Mouse (Mus musculus): ENCODE data around the gene Slc22a12. TPM values are rescaled to one million over a fixed set of nuclear protein-coding genes. Genes with fewer than 3 reads are reported as not detected.
A peak's percentile ranks its signal among the peaks of the same experiment; 100 is the strongest.

Gene Slc22a12
- polyA plus RNA-seq, 1 experiment, result not detected

DNA sequence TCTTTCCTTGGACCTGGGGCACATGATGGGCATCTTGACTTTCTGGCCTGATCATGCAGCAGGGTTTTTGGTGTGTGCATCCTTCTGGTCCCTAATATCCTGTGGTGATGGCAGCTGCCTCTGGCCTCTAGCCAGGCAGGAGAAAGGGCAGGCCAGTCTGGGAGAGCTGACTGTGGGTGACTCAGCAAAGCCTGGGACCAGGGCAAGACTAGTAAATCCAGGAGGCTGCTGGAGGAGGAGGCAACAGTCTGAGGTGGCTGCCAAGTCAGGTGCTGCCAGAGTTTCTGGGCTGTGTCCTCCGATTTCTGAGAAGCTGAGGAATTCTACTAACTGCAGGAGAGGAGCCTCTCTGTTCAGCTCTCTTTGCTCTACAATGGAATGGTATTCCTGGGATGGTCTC is 3.3 kb upstream of the Slc22a12 start:
- Histone ChIP-seq H3K79me2 (ENCODE audit: control insufficient read depth, insufficient read depth) (no peaks in the 10 kb centered on the region), H3K36me3 (ENCODE audit: control insufficient read depth, insufficient read depth) (no peaks in the 10 kb centered on the region), H3K27me3 (ENCODE audit: control insufficient read depth, insufficient read depth, insufficient read length) (peaks cover 6% of the 10 kb centered on the region), H3K79me3 (ENCODE audit: low read depth) (no peaks in the 10 kb centered on the region), H3ac (ENCODE audit: control insufficient read depth, insufficient read length, low read depth) (no peak overlapping the region), H3K4me3 (ENCODE audit: insufficient read depth, poor library complexity, severe bottlenecking) (no peak overlapping the region)
- peak; percentile 5 for TF ChIP-seq USF1 (IDR thresholded peaks at IDR 0.05; ENCODE audit: low read depth)
- no peak for TF ChIP-seq MYOD1 (IDR thresholded peaks at IDR 0.05; ENCODE audit: control insufficient read depth, insufficient read length, low read depth)

DNA sequence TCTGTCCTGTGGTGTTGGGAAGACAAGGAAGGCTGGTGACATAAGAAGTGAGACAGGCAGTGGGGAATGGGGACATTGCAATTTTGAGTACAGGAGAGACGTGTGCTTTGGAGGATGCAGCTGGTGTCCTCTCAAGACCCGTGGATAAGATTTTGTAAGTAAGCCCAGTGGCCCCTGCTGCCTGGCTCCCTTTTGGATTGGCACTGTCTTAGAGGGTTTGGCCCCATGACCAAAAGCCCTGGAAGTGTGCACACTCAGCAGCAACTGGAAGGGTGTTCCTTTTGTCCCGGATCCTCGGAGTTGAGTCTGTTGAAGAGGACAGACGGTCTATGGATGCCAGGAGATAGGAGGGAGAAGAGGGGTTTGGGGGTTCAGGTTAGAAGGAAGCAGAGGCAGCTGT is 2.6 kb upstream of the Slc22a12 start:
- peaks cover 12% of the 10 kb centered on the region for H3K27me3 ChIP-seq (ENCODE audit: control insufficient read depth, insufficient read depth, insufficient read length)
- no peaks in the 10 kb centered on the region for H3K79me2 ChIP-seq (ENCODE audit: control insufficient read depth, insufficient read depth)
- no peak overlapping the region for H3K4me3 ChIP-seq (ENCODE audit: insufficient read depth, poor library complexity, severe bottlenecking)
- no peak for TF ChIP-seq USF1 (IDR thresholded peaks at IDR 0.05; ENCODE audit: low read depth)
- TF ChIP-seq MYOD1 (IDR thresholded peaks at IDR 0.05; ENCODE audit: control insufficient read depth, insufficient read length, low read depth), result no peak
- no peak for TF ChIP-seq CEBPB (IDR thresholded peaks at IDR 0.05; ENCODE audit: low read depth)
- H3ac ChIP-seq (ENCODE audit: control insufficient read depth, insufficient read length, low read depth), result no peak overlapping the region
- no peaks in the 10 kb centered on the region for H3K36me3 ChIP-seq (ENCODE audit: control insufficient read depth, insufficient read depth)
- no peaks in the 10 kb centered on the region for H3K79me3 ChIP-seq (ENCODE audit: low read depth)

DNA sequence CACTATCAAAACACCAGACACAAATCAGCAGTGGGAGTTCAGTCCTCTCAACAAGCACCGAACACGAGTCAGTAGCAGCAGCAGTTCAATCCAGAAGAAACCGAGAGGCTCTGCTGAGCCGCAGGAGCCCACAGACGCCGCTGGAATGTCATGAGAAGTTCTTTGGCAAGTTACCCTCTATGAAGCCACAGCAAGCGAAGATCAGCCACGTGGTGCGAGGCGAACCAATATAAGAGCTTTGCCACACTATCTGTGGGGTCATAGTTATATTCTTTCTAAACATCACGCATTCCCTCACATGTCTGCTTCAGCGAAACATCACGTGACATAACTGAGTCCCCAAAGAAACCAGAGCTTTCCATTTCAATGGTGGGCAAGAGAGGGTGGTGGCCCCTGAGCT is 1.9 kb upstream of the Slc22a12 start:
- Histone ChIP-seq H3K4me3 (ENCODE audit: insufficient read depth, poor library complexity, severe bottlenecking) (no peak overlapping the region), H3K79me2 (ENCODE audit: control insufficient read depth, insufficient read depth) (no peaks in the 10 kb centered on the region), H3K79me3 (ENCODE audit: low read depth) (no peaks in the 10 kb centered on the region), H3ac (ENCODE audit: control insufficient read depth, insufficient read length, low read depth) (no peak overlapping the region), H3K27me3 (ENCODE audit: control insufficient read depth, insufficient read depth, insufficient read length) (peaks cover 20% of the 10 kb centered on the region), H3K36me3 (ENCODE audit: control insufficient read depth, insufficient read depth) (no peaks in the 10 kb centered on the region)
- TF ChIP-seq FOSL1 (IDR thresholded peaks at IDR 0.05; ENCODE audit: insufficient read depth, low read length, poor library complexity, severe bottlenecking), result no peak
- TF ChIP-seq CEBPB (IDR thresholded peaks at IDR 0.05; ENCODE audit: low read depth), result no peak
- no peak for TF ChIP-seq CTCF (IDR thresholded peaks at IDR 0.05; ENCODE audit: control insufficient read depth, insufficient read depth, insufficient read length)
- no peak for TF ChIP-seq MYOD1 (IDR thresholded peaks at IDR 0.05; ENCODE audit: control insufficient read depth, insufficient read length, low read depth)
- no peak for TF ChIP-seq MAX (IDR thresholded peaks at IDR 0.05)
- no peak for TF ChIP-seq MYOG (IDR thresholded peaks at IDR 0.05; ENCODE audit: control insufficient read depth, extremely low read depth, insufficient read length)
- TF ChIP-seq USF1 (IDR thresholded peaks at IDR 0.05; ENCODE audit: low read depth), result no peak

DNA sequence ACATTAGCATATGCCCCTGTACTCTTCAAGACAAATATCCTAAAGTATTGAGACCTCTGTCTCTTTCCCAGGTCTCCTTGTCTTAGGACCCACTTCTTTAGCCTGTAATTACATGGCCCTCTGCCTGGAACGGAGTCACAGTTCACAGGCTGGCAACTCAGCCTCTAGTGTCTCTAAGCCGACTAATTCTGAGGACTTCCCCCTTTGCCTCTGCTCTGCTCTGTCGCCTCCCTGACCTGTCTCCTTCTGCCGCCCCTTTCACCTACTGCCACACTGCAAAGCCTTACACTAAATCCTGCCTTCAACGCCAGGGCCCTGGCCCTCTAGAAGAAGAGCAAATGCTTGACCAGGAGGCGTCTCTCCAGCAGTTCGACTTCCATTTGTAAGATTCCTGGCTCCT is 686 bp upstream of the Slc22a12 start:
- Histone ChIP-seq H3K79me3 (ENCODE audit: low read depth) (no peaks in the 10 kb centered on the region), H3ac (ENCODE audit: control insufficient read depth, insufficient read length, low read depth) (no peak overlapping the region), H3K27me3 (ENCODE audit: control insufficient read depth, insufficient read depth, insufficient read length) (peaks cover 26% of the 10 kb centered on the region), H3K79me2 (ENCODE audit: control insufficient read depth, insufficient read depth) (no peaks in the 10 kb centered on the region), H3K4me3 (ENCODE audit: insufficient read depth, poor library complexity, severe bottlenecking) (no peak overlapping the region), H3K36me3 (ENCODE audit: control insufficient read depth, insufficient read depth) (no peaks in the 10 kb centered on the region)
- TF ChIP-seq MYOD1 (IDR thresholded peaks at IDR 0.05; ENCODE audit: control insufficient read depth, insufficient read length, low read depth) (no peak), USF1 (IDR thresholded peaks at IDR 0.05; ENCODE audit: low read depth) (no peak), CEBPB (IDR thresholded peaks at IDR 0.05; ENCODE audit: low read depth) (no peak), MYOG (IDR thresholded peaks at IDR 0.05; ENCODE audit: control insufficient read depth, extremely low read depth, insufficient read length) (no peak), FOSL1 (IDR thresholded peaks at IDR 0.05; ENCODE audit: insufficient read depth, low read length, poor library complexity, severe bottlenecking) (no peak), MAX (IDR thresholded peaks at IDR 0.05) (no peak), CTCF (IDR thresholded peaks at IDR 0.05; ENCODE audit: control insufficient read depth, insufficient read depth, insufficient read length) (no peak)

DNA sequence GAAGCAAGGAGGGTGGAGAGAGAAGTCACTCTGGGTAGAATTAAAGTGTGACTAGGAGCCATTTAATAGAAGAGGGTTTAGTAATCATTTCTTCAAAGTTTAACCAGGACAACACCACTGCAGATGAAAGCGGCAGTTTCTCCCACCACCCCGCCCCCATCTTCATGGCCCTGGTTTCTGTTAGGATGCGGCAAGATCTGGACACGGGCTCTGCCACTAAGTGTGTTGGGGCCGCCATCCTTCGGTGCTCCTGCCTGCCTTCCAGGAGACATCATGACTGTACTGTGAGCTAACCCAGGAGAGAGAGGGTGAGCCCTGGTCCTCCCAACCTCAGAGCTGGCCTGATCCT is 177 bp upstream of the Slc22a12 start:
- Histone ChIP-seq H3ac (ENCODE audit: control insufficient read depth, insufficient read length, low read depth) (no peak overlapping the region), H3K4me3 (ENCODE audit: insufficient read depth, poor library complexity, severe bottlenecking) (no peak overlapping the region), H3K27me3 (ENCODE audit: control insufficient read depth, insufficient read depth, insufficient read length) (peaks cover 31% of the 10 kb centered on the region), H3K79me2 (ENCODE audit: control insufficient read depth, insufficient read depth) (no peaks in the 10 kb centered on the region), H3K36me3 (ENCODE audit: control insufficient read depth, insufficient read depth) (no peaks in the 10 kb centered on the region), H3K79me3 (ENCODE audit: low read depth) (no peaks in the 10 kb centered on the region)
- TF ChIP-seq MAX (IDR thresholded peaks at IDR 0.05) (no peak), USF1 (IDR thresholded peaks at IDR 0.05; ENCODE audit: low read depth) (no peak), MYOG (IDR thresholded peaks at IDR 0.05; ENCODE audit: control insufficient read depth, extremely low read depth, insufficient read length) (no peak), CTCF (IDR thresholded peaks at IDR 0.05; ENCODE audit: control insufficient read depth, insufficient read depth, insufficient read length) (no peak), FOSL1 (IDR thresholded peaks at IDR 0.05; ENCODE audit: insufficient read depth, low read length, poor library complexity, severe bottlenecking) (no peak), MYOD1 (IDR thresholded peaks at IDR 0.05; ENCODE audit: control insufficient read depth, insufficient read length, low read depth) (no peak)

DNA sequence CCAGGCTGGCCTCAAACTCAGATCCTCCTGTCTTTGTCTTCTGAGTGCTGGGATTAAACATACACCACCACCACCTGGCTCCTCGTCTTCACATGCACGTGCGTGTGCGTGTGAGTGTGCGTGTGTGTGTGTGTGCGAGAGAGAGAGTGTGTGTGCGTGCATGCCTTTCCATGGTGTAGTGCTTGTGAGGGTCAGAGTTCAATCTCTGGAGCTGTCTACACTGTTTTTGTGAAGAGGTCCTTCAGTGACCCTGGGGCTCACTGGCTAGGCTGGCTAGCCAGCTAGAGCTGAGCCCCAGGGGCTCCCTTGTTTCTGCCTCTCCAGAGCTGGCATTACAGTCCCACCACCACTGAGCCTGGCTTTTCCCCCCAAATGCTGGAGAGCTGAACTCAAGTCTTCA is 1.3 kb downstream of the Slc22a12 start:
- H3K27me3 ChIP-seq (ENCODE audit: control insufficient read depth, insufficient read depth, insufficient read length), result peaks cover 45% of the 10 kb centered on the region
- no peaks in the 10 kb centered on the region for H3K36me3 ChIP-seq (ENCODE audit: control insufficient read depth, insufficient read depth)
- H3K79me3 ChIP-seq (ENCODE audit: low read depth), result no peaks in the 10 kb centered on the region
- TF ChIP-seq CTCF (IDR thresholded peaks at IDR 0.05; ENCODE audit: control insufficient read depth, insufficient read depth, insufficient read length), result no peak
- no peak for TF ChIP-seq FOSL1 (IDR thresholded peaks at IDR 0.05; ENCODE audit: insufficient read depth, low read length, poor library complexity, severe bottlenecking)
- no peak for TF ChIP-seq MYOG (IDR thresholded peaks at IDR 0.05; ENCODE audit: control insufficient read depth, extremely low read depth, insufficient read length)
- TF ChIP-seq MYOD1 (IDR thresholded peaks at IDR 0.05; ENCODE audit: control insufficient read depth, insufficient read length, low read depth), result no peak
- H3ac ChIP-seq (ENCODE audit: control insufficient read depth, insufficient read length, low read depth), result no peak overlapping the region
- H3K79me2 ChIP-seq (ENCODE audit: control insufficient read depth, insufficient read depth), result no peaks in the 10 kb centered on the region
- H3K4me3 ChIP-seq (ENCODE audit: insufficient read depth, poor library complexity, severe bottlenecking), result no peak overlapping the region

All from C2C12 (cell line).